Mouse (Mus musculus) layer of hippocampus, postnatal 14 days (tissue): ENCODE results near the gene 4930558K02Rik. TPM values are rescaled to one million over a fixed set of nuclear protein-coding genes. Genes with fewer than 3 reads are reported as not detected.
A peak's percentile ranks its signal among the peaks of the same experiment; 100 is the strongest.

Source experiments
- DNase-seq, 2 experiments: peaks; one replicate each; pipeline ENCODE4 v3.0.0; 2021 to 2022; ENCODE audit warnings: low spot score in 2 of 2, mixed read lengths in 1 of 2
- total RNA-seq, 2 experiments: library from RNA; stranded (reverse); gene quantifications; 2 replicates each; pipeline ENCODE4 v1.2.3; 2021

Gene 4930558K02Rik
- total RNA-seq, 2 experiments from 2014 or later = not detected

DNA sequence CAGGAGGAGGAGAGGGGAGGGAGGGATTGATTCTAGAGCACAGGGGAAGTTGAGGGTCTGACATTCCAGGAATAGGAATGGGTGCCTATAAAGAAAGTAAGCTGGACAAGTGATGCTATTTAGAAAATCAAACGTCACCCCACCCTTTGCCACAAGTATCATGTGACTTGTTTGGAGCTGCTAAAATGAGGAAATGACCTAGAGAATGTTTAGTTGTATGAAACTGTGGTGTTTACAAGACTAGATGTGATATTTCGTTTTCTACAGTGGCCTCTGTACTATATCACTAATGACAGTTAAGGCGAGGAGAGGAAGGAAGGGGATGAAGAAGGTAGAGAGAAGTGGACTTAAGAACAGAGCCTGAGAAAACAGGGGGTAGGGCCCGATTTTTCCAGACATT lies 19.3 kb upstream of the 4930558K02Rik start:
- DNase-seq = no peak

DNA sequence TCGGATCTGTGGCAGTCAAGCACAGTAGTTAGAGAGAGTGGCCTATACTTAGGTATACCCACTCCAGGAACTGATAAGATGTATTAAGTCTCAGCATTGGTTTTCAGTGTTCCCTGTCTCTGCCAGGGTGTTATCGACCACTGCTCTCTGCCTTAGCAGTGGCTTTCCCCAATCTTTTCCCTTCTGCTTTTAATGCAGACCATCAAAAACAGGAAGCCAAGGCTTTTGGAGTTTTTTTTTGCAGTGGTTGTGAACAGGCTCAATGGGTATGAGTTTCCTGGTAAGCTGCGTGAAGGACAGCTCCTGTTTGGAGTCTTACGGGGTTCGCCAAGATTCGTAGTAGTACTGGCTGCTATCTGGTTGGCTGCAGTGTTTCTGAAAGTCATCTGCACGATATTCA lies 13.0 kb upstream of the 4930558K02Rik start:
- no peak for DNase-seq

DNA sequence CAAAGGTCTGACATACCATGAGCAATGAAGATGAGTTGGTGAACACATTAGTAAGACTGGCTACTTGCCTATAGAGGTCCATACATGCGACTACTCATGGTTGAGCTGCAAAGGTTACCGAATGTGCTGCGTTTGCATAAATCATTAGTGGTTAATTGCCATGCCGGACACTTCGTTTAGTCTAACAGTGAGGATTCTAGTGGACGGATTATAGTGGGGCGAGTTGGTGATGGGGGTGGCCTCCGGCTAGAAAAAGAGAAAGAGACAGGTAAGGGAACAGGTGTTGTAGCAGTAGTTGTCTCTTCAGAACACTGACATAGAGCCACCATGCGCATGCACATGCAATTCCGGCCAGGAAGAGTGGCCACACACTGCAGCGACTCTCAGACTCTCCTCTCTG lies 12.4 kb upstream of the 4930558K02Rik start:
- no peak for DNase-seq

- no peak for DNase-seq
Observed at GRCm38 (mm10) chr1:161990684-161991578, 11.5 kb upstream of the 4930558K02Rik start.

DNA sequence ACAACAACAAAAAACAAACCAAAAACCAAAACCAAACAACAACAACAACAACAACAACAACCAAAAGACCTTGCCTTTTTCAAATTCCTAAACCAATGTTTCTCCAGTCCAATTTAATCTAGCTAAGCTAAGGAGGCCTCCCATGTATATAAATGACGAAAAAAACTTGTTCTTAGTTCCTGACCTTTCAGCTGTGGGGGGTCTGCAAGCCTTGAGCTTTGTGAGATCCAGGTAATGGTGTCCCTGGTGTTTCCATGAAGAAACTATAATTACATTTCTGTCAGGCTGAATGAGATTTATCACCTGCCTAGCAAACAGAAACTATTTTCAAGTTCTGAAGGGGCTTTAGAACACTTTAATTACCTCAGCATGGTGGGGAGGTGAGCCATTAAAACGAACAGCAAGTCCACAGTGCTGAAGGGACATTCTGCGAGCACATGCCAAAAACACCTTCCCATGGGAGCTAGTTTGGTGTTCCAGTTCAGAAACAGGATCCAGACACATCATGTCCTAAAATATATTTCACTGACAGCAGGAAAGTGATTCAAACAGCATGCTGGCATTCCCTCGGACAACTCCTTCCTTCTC lies 4.6 kb upstream of the 4930558K02Rik start:
- DNase-seq = no peak

GRCm38 (mm10) chr1:161983451-161983850 lies 4.0 kb upstream of the 4930558K02Rik start:
- DNase-seq = no peak

DNA sequence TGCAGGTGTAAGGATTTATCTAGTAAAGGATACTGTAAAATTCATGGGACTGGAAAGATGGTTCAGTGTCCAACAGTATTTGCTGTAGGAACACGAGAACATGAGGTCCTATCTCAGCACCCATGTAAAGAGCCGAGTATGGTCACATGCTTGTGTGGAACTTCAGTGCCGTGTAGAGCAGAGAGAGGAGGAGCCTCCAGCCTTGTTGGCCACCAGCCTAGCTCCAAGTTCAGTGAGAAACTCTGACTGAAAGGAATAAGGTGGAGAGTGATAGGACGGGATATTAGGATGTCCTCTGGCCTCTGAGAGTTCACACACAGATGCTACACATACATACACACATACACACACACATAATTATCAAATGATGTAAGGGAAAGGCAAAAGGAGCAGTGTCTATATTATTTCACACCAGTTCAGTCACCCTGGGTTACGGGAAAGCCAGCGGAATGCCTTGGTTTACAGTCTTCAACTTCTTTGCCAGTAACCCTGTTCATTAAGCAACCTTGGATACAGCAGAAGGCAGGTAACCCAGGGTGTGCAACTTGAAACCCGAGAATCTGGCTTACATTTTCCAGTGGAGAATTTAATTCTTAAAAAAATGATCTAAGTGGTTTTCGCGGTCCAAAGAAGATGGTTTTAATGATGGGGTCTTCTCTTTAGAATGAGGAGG lies 1.3 kb upstream of the 4930558K02Rik start:
- DNase-seq = no peak

GRCm38 (mm10) chr1:161980046-161980445 lies 610 bp upstream of the 4930558K02Rik start:
- no peak for DNase-seq

DNA sequence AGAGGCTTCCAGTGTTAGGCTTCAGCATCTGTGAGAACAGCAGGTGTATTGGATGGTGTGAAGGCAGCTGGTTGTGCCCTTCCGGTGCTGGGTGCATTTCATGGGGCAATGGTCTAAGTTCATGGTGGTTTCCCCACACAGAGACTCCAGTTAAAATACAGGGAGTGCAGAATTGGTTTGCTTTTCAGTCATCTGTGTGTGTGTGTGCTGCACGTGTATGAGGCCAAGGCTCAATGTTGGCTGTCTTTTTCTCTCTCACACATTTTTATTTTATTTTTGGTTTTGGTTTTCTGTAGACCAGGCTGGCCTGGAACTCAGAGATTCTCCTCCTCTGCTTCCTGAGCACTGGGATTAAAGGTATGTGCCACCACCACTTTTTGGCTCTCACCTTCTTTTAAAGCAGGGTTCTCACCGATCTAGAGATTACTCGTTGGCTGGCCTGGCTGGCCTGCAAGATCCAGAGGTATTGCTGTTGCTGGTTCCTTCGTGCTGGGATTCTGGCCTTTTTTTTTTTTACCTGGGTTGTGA lies 1.2 kb downstream of the 4930558K02Rik start:
- no peak for DNase-seq

DNA sequence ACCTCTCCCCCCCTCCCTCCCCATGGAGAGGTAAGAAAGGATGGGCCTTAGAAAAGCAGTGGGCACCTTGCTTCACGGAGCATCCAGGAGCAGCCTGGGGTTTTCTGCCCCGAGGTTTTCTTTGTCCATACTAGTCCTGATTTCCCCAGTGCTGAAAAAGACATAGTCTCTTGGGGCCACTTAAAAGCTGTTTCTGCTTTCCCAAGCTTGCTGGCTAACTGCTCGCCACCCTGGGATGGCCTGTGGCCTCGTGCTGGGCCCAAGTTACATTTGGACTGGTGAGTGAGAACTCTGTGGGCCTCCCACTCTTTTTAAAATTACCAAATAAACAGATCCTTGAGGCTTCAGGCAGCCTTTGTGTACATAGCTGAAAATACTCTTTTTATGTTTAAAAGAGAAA lies 2.1 kb downstream of the 4930558K02Rik start:
- DNase-seq = no peak

- peak; percentile 74 to 91 for DNase-seq
Observed at GRCm38 (mm10) chr1:161976255-161977182, 2.9 kb downstream of the 4930558K02Rik start.

DNA sequence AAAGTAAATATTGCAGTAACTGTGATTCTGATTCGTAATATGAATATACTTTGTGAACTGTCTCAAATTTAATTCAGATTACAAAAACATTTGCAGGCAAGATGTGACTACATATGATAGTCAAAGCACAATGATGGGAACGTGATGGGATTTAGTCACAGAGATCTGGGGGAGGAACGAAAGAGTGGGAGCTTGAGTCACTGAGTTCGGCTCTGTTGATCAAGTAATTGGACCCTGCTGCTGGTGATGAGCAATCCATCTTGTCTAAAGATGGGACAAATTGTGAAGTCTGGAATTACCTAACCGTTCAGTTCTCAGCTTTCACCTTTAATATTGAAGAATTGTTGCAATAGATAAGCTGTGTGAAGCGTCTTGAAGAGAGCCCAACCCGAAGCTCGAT lies 7.2 kb downstream of the 4930558K02Rik start:
- no peak for DNase-seq

- DNase-seq = no peak
Observed at GRCm38 (mm10) chr1:161970874-161971273, 8.6 kb downstream of the 4930558K02Rik start.

DNA sequence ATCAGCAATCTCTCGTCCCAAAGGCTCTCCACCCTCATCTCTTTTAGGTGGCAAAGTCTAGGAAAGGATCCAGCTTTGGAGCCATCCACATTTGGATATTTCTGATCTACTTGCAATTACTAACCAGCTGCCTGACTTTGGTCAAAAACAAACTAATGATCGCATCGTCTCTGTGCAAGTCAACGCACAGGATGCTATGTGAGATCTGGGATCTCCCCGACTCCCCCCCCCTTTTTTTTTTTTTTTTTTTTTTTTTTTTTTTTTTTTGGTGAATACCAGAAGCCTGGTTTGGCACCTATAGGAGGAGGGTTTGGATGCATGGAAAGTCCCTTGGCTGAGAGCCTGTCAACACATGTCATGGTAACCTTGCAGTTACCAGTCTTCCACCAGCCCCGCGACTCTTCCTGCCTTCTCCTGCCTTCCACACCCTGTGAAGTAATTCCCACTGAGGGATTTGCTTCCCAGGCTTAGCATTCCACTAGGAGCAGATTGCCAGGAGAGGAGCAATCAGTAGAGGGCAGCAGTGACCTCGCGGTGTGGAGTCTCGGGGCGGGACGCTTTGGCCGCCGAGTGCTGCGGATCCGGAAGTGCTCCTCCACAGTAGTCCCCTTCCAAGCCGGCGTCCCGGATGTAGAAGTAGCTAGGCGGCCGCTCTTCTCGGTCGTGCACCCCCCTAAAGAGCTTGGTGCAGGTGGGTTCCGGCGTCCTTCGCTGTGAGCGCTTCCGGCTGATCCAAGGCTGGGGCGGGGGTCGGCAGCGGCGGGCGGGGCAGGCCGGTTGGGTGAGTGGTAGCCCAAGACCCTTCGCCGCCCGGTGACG lies 10.6 kb downstream of the 4930558K02Rik start, which contains the start of gene Pigc:
Gene Pigc (plus strand): TSS at position 598 of the 819 bp plus-strand sequence.
- peak; percentile 89 to 95 for DNase-seq

DNA sequence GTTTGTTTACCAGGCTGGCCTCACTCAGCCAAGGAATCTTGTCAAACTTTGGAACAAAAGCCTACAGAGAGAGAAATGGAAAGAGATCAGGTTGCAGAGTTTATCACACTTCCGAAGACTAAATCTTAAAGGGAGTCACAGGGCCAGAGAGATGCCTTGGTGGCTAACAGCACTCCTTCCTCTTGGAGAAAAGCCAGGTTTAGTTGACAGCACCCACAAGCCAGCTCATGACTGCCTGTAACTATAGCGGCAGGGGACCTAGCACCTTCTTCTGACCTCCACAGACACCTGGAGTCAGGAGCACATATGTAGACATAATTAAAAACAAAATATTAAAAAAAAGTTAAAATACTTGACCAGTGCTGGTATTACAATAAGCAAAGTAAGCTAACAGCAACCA lies 11.5 kb downstream of the 4930558K02Rik start:
- no peak for DNase-seq

GRCm38 (mm10) chr1:161962465-161963377 lies 16.7 kb downstream of the 4930558K02Rik start:
- no peak for DNase-seq

- DNase-seq = no peak
Observed at GRCm38 (mm10) chr1:161957964-161958950, 21.2 kb downstream of the 4930558K02Rik start.
